Mouse (Mus musculus) 3T3-L1 (cell line): ENCODE results near the gene Map3k6.

ENCODE experiments used
- DNase-seq: peaks from one replicate; pipeline ENCODE4 v3.0.0-alpha.2; 2015; ENCODE audit warnings: low read depth, low spot score

The Map3k6 gene

GRCm38 (mm10) chr4:133252089-133252488, 11.5 kb downstream of the Map3k6 start:
- peak; percentile 17 for DNase-seq

- no peak for DNase-seq
These were observed 12.8 kb downstream of the Map3k6 start for GRCm38 (mm10) chr4:133253412-133253811.

- DNase-seq, result no peak
These were observed 14.8 kb downstream of the Map3k6 start for GRCm38 (mm10) chr4:133255392-133255791.

- DNase-seq, result no peak
These were observed 16.2 kb downstream of the Map3k6 start for GRCm38 (mm10) chr4:133256820-133257219.

- no peak for DNase-seq
These were observed 16.6 kb downstream of the Map3k6 start for GRCm38 (mm10) chr4:133257230-133257629.

- no peak for DNase-seq
These were observed 17.3 kb downstream of the Map3k6 start for GRCm38 (mm10) chr4:133257798-133258408.

GRCm38 (mm10) chr4:133261641-133262374, 21.2 kb downstream of the Map3k6 start:
- DNase-seq, result no peak

- no peak for DNase-seq
These were observed 21.8 kb downstream of the Map3k6 start for GRCm38 (mm10) chr4:133262375-133262765.

GRCm38 (mm10) chr4:133262882-133263281, 22.3 kb downstream of the Map3k6 start, which contains the start of gene Sytl1:
Sytl1 (minus strand) TSS chr4:133263113.
- DNase-seq, result no peak

- no peak for DNase-seq
These were observed 23.1 kb downstream of the Map3k6 start for GRCm38 (mm10) chr4:133263756-133264155.

- DNase-seq, result no peak
These were observed 23.9 kb downstream of the Map3k6 start for GRCm38 (mm10) chr4:133264559-133264958.

- no peak for DNase-seq
These were observed 24.7 kb downstream of the Map3k6 start for GRCm38 (mm10) chr4:133265297-133265696.

GRCm38 (mm10) chr4:133265759-133266158, 25.1 kb downstream of the Map3k6 start:
- DNase-seq, result no peak

GRCm38 (mm10) chr4:133266248-133266880, 25.7 kb downstream of the Map3k6 start:
- DNase-seq, result no peak

GRCm38 (mm10) chr4:133268931-133269330, 28.3 kb downstream of the Map3k6 start:
- no peak for DNase-seq

GRCm38 (mm10) chr4:133269596-133269995, 29.0 kb downstream of the Map3k6 start:
- DNase-seq, result peak; percentile 80

GRCm38 (mm10) chr4:133270929-133271328, 30.3 kb downstream of the Map3k6 start:
- DNase-seq, result no peak

- DNase-seq, result peak; percentile 96
These were observed 36.7 kb downstream of the Map3k6 start, which contains the start of gene Tmem222 for GRCm38 (mm10) chr4:133277104-133278026. Tmem222 (minus strand) TSS chr4:133277792.

GRCm38 (mm10) chr4:133278067-133278466, 37.4 kb downstream of the Map3k6 start:
- no peak for DNase-seq

GRCm38 (mm10) chr4:133278482-133278881, 37.9 kb downstream of the Map3k6 start:
- DNase-seq, result no peak

- DNase-seq, result no peak
These were observed 40.9 kb downstream of the Map3k6 start for GRCm38 (mm10) chr4:133281513-133281912.
